Mouse (Mus musculus) liver, postnatal 0 days (tissue): ENCODE results near the gene Serpine3.

Source experiments
- CTCF ChIP-seq: sonication (generic); IDR thresholded peaks from 2 replicates; pipeline ENCODE4 v1.5.1; 2016; ENCODE audit warnings: antibody characterized with exemption, low read depth
- EP300 ChIP-seq: IDR thresholded peaks from 2 replicates; pipeline ENCODE4 v1.6.1; 2016; ENCODE audit warnings: antibody characterized with exemption, low read depth, mild to moderate bottlenecking

- TF ChIP-seq CTCF (no peak), EP300 (no peak)
These were observed 6.0 kb upstream of the Serpine3 start for GRCm38 (mm10) chr14:62657469-62657868.
